Mouse (Mus musculus): ENCODE measurements at regions not wholly inside any gene's neighbourhood (a gene's known extent, or its start where the extent isn't known, plus 50 kb on each side); places are given as distances from the start of the nearest gene placed in this dataset.

- 79% methylated on average over 7 of the region's 7 CpGs for WGBS
- H3K9me3 ChIP-seq (ENCODE audit: control insufficient read depth, low read length): no peaks in the 10 kb centered on the region
- H3K27ac ChIP-seq (ENCODE audit: low read depth, low read length): no peak overlapping the region
- no peaks in the 10 kb centered on the region for H3K4me1 ChIP-seq (replicated peaks; ENCODE audit: control insufficient read depth, insufficient read depth, low read length)
- peaks cover 16% of the 10 kb centered on the region for H3K27me3 ChIP-seq (replicated peaks; ENCODE audit: control insufficient read depth, insufficient read depth, low read length)
- H3K9ac ChIP-seq (ENCODE audit: low read depth, low read length): no peak overlapping the region
- no peak for DNase-seq (ENCODE audit: low spot score)
- H3K36me3 ChIP-seq (ENCODE audit: control insufficient read depth, insufficient read depth, low read length): no peaks in the 10 kb centered on the region
- H3K4me3 ChIP-seq (ENCODE audit: low read depth, low read length): no peak overlapping the region
- no peak overlapping the region for H3K4me2 ChIP-seq
- no peak for ATAC-seq (replicated peaks; ENCODE audit: low FRiP score)
Measured at GRCm38 (mm10) chr8:12004241-12004640, 164.0 kb downstream of the Tex29 start.

DNA sequence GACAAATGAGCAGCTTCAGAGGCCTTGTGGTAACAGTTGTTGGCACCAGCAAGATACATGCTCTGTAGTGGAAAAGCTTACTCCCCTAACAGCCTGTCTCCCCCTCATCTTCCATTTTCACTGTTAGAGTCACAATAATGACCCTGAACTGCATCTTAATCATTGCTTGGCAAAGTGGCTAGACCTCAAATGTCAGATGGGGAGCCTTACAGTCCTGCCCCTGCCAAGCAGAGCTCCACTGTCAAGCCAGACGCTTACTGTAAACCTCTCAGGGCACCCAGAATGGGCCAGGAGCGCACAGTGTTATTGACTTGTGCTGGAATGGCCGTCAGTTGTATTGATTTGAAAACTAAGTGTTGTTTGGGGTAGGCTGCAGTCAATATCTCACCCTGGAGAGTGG lies 172.5 kb downstream of the Tex29 start:
- DNase-seq (ENCODE audit: low spot score) (no peak), ATAC-seq (replicated peaks; ENCODE audit: low FRiP score) (no peak)
- Histone ChIP-seq H3K27ac (ENCODE audit: low read depth, low read length) (no peak overlapping the region), H3K9ac (ENCODE audit: low read depth, low read length) (no peak overlapping the region), H3K36me3 (ENCODE audit: control insufficient read depth, insufficient read depth, low read length) (no peaks in the 10 kb centered on the region), H3K9me3 (ENCODE audit: control insufficient read depth, low read length) (no peaks in the 10 kb centered on the region), H3K4me2 (no peak overlapping the region), H3K4me1 (replicated peaks; ENCODE audit: control insufficient read depth, insufficient read depth, low read length) (no peaks in the 10 kb centered on the region), H3K4me3 (ENCODE audit: low read depth, low read length) (no peak overlapping the region), H3K27me3 (replicated peaks; ENCODE audit: control insufficient read depth, insufficient read depth, low read length) (no peaks in the 10 kb centered on the region)
- 71% methylated on average over 3 of the region's 3 CpGs for WGBS

- no peaks in the 10 kb centered on the region for H3K27me3 ChIP-seq (replicated peaks; ENCODE audit: control insufficient read depth, insufficient read depth, low read length)
- no peaks in the 10 kb centered on the region for H3K4me1 ChIP-seq (replicated peaks; ENCODE audit: control insufficient read depth, insufficient read depth, low read length)
- H3K36me3 ChIP-seq (ENCODE audit: control insufficient read depth, insufficient read depth, low read length): no peaks in the 10 kb centered on the region
- ATAC-seq (replicated peaks; ENCODE audit: low FRiP score) (no peak), DNase-seq (ENCODE audit: low spot score) (no peak)
- no peaks in the 10 kb centered on the region for H3K9me3 ChIP-seq (ENCODE audit: control insufficient read depth, low read length)
- H3K27ac ChIP-seq (ENCODE audit: low read depth, low read length): no peak overlapping the region
- H3K9ac ChIP-seq (ENCODE audit: low read depth, low read length): no peak overlapping the region
- H3K4me3 ChIP-seq (ENCODE audit: low read depth, low read length): no peak overlapping the region
- H3K4me2 ChIP-seq: no peak overlapping the region
- WGBS: 71% methylated on average over 7 of the region's 7 CpGs
Measured at GRCm38 (mm10) chr8:12017750-12018149, 177.5 kb downstream of the Tex29 start.

GRCm38 (mm10) chr8:12019272-12019671 lies 179.0 kb downstream of the Tex29 start:
- 88% methylated on average over 9 of the region's 9 CpGs for WGBS
- Histone ChIP-seq H3K4me2 (no peak overlapping the region), H3K4me3 (ENCODE audit: low read depth, low read length) (no peak overlapping the region), H3K4me1 (replicated peaks; ENCODE audit: control insufficient read depth, insufficient read depth, low read length) (no peaks in the 10 kb centered on the region), H3K27me3 (replicated peaks; ENCODE audit: control insufficient read depth, insufficient read depth, low read length) (no peaks in the 10 kb centered on the region), H3K27ac (ENCODE audit: low read depth, low read length) (no peak overlapping the region), H3K9me3 (ENCODE audit: control insufficient read depth, low read length) (no peaks in the 10 kb centered on the region), H3K9ac (ENCODE audit: low read depth, low read length) (no peak overlapping the region), H3K36me3 (ENCODE audit: control insufficient read depth, insufficient read depth, low read length) (no peaks in the 10 kb centered on the region)
- DNase-seq (ENCODE audit: low spot score) (no peak), ATAC-seq (replicated peaks; ENCODE audit: low FRiP score) (no peak)

DNA sequence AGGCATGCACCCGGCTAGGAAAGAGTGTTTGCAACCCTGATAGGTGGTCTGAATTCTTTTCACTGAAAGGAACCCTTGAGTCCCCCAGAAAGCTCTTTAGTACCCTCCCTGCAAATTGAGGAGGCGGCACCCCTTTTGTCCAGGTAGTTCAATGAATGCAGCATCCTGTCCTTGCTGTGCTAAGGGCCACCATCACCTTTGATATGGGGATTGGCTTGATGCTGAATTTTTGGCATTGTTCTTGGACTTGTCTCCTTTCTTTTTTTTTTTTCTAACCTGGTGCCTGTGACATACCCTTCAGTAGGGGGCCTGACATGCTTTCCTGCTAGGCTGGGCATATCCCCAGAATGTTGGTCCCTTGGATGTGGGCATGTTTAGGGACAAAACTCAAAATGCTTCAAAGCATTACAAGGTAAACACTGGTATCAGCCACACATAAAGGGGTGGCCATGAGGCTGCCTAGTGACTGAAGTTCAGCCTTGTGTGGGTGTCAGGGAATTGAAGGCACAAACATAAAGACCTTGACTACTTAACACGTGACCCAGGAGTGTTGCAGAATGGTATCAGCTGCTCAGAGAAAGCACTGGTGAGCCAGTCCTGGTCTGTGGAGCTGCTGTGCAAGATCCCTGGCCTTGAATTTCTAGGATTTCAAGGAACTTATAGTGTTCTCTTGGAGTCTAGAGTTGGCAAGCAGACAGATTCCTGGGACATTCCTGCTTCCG lies 183.6 kb downstream of the Tex29 start:
- no peaks in the 10 kb centered on the region for H3K4me1 ChIP-seq (replicated peaks; ENCODE audit: control insufficient read depth, insufficient read depth, low read length)
- no peak overlapping the region for H3K27ac ChIP-seq (ENCODE audit: low read depth, low read length)
- no peak overlapping the region for H3K9ac ChIP-seq (ENCODE audit: low read depth, low read length)
- 80% methylated on average over 4 of the region's 4 CpGs for WGBS
- no peak for DNase-seq (ENCODE audit: low spot score)
- H3K27me3 ChIP-seq (replicated peaks; ENCODE audit: control insufficient read depth, insufficient read depth, low read length): no peaks in the 10 kb centered on the region
- H3K4me2 ChIP-seq: no peak overlapping the region
- no peaks in the 10 kb centered on the region for H3K36me3 ChIP-seq (ENCODE audit: control insufficient read depth, insufficient read depth, low read length)
- no peaks in the 10 kb centered on the region; the same call in 1 of the 2 replicates for H3K9me3 ChIP-seq (ENCODE audit: control insufficient read depth, low read length)
- ATAC-seq (replicated peaks; ENCODE audit: low FRiP score): no peak
- H3K4me3 ChIP-seq (ENCODE audit: low read depth, low read length): no peak overlapping the region

DNA sequence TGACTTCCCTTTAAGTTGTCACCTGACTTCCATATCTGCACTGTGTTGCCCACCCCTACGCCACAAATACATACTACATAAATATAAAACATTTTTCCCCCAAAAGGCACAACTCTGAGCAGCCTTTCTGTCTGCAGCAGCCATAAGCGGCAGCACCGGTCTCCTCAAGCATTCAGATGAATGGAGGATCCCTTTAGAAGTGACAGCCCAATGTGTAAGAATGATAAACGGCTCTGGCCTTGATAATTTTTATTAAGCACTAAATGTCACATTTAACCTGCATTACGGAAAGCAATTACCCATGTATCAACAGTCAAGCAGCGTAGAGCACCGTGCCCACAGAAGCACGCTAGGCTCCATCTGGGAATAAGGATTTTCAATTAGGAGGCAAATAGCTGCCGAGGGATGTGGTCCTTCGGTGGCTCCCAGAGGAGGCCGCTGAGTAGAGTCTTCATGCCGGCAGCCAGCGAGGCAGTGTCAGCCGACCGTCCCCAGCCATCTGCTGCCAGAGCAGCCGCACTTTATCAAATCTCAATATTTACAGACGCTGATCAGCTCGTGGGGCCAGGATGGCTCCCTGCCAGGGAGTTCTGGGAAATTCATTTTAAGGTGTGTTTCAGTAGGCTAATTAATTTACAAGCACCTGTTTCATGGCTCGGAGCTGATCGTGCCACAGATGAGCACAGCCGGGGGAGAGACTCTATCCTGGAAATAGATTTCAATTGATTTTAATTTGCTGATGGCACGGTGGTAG lies 190.3 kb downstream of the Tex29 start:
- Histone ChIP-seq H3K4me2 (no peak overlapping the region), H3K4me3 (ENCODE audit: low read depth, low read length) (no peak overlapping the region), H3K27me3 (replicated peaks; ENCODE audit: control insufficient read depth, insufficient read depth, low read length) (no peaks in the 10 kb centered on the region), H3K9me3 (ENCODE audit: control insufficient read depth, low read length) (no peaks in the 10 kb centered on the region), H3K27ac (ENCODE audit: low read depth, low read length) (no peak overlapping the region), H3K36me3 (ENCODE audit: control insufficient read depth, insufficient read depth, low read length) (no peaks in the 10 kb centered on the region), H3K4me1 (replicated peaks; ENCODE audit: control insufficient read depth, insufficient read depth, low read length) (no peaks in the 10 kb centered on the region), H3K9ac (ENCODE audit: low read depth, low read length) (no peak overlapping the region)
- WGBS: 72% methylated on average over 22 of the region's 22 CpGs
- ATAC-seq (replicated peaks; ENCODE audit: low FRiP score) (no peak), DNase-seq (ENCODE audit: low spot score) (no peak)

- Histone ChIP-seq H3K4me3 (ENCODE audit: low read depth, low read length) (no peak overlapping the region), H3K4me2 (no peak overlapping the region), H3K9ac (ENCODE audit: low read depth, low read length) (no peak overlapping the region), H3K27ac (ENCODE audit: low read depth, low read length) (no peak overlapping the region), H3K9me3 (ENCODE audit: control insufficient read depth, low read length) (no peaks in the 10 kb centered on the region), H3K36me3 (ENCODE audit: control insufficient read depth, insufficient read depth, low read length) (no peaks in the 10 kb centered on the region), H3K27me3 (replicated peaks; ENCODE audit: control insufficient read depth, insufficient read depth, low read length) (no peaks in the 10 kb centered on the region), H3K4me1 (replicated peaks; ENCODE audit: control insufficient read depth, insufficient read depth, low read length) (no peaks in the 10 kb centered on the region)
- no peak for ATAC-seq (replicated peaks; ENCODE audit: low FRiP score)
- WGBS: 61% methylated on average over 3 of the region's 3 CpGs
- no peak for DNase-seq (ENCODE audit: low spot score)
Measured at GRCm38 (mm10) chr8:12031796-12032195, 191.5 kb downstream of the Tex29 start.

DNA sequence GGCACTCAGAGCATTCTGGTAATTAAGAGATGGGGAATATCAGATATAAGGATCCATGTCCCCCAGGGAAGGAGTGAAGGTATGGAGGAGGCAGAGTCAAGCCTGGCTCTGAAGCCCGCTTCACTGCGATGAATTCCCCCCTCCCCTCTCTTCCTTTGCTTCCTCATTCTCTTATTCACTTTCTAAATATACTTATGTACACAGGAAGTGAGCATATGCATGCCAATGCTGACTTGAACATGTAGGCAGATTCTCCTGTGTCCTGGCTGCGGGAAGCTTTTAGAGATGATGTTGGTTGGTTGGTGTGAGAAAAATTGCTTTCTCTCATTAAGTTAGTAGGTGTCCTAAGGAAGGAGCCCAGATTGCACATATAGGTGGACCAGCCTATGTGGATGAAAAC lies 192.1 kb downstream of the Tex29 start:
- WGBS: 52% methylated on average over 3 of the region's 3 CpGs
- ATAC-seq (replicated peaks; ENCODE audit: low FRiP score): no peak

DNA sequence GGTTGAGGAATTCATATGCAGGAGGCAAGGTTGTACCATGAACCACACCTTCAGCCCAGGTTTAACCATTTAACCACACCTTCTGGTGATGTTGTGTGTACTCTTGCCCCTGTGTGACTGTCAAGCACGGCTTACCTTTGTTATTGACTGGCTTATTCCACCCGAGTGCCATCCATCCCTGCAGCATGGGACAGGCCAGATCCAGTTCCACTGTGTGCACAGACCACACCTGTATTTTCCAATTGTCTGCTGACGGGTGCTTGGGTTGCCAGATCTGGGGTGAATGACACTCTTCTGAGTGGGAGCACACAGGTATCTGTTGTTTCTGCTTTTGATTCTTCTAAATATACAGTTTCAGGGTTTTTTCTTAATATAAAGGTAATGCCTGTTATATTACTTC lies 196.1 kb downstream of the Tex29 start:
- H3K4me3 ChIP-seq (ENCODE audit: low read depth, low read length): no peak overlapping the region
- no peak overlapping the region for H3K27ac ChIP-seq (ENCODE audit: low read depth, low read length)
- no peak overlapping the region for H3K9ac ChIP-seq (ENCODE audit: low read depth, low read length)
- ATAC-seq (replicated peaks; ENCODE audit: low FRiP score) (no peak), DNase-seq (ENCODE audit: low spot score) (no peak)
- H3K4me2 ChIP-seq: no peak overlapping the region
- H3K36me3 ChIP-seq (ENCODE audit: control insufficient read depth, insufficient read depth, low read length): no peaks in the 10 kb centered on the region
- H3K27me3 ChIP-seq (replicated peaks; ENCODE audit: control insufficient read depth, insufficient read depth, low read length): no peaks in the 10 kb centered on the region
- no peaks in the 10 kb centered on the region for H3K4me1 ChIP-seq (replicated peaks; ENCODE audit: control insufficient read depth, insufficient read depth, low read length)
- no peaks in the 10 kb centered on the region for H3K9me3 ChIP-seq (ENCODE audit: control insufficient read depth, low read length)
- WGBS: 62% methylated on average over 3 of the region's 3 CpGs

More for the DNA sequence above, 192.1 kb downstream of the Tex29 start:
- Histone ChIP-seq H3K9ac (ENCODE audit: low read depth, low read length) (no peak overlapping the region), H3K9me3 (ENCODE audit: control insufficient read depth, low read length) (no peaks in the 10 kb centered on the region), H3K27ac (ENCODE audit: low read depth, low read length) (no peak overlapping the region), H3K36me3 (ENCODE audit: control insufficient read depth, insufficient read depth, low read length) (no peaks in the 10 kb centered on the region), H3K4me2 (no peak overlapping the region), H3K4me3 (ENCODE audit: low read depth, low read length) (no peak overlapping the region), H3K27me3 (replicated peaks; ENCODE audit: control insufficient read depth, insufficient read depth, low read length) (no peaks in the 10 kb centered on the region), H3K4me1 (replicated peaks; ENCODE audit: control insufficient read depth, insufficient read depth, low read length) (no peaks in the 10 kb centered on the region)
- DNase-seq (ENCODE audit: low spot score): no peak

Measured in liver, embryonic 11.5 days (tissue).